Mouse (Mus musculus): ENCODE measurements around the gene St8sia2.

- TF ChIP-seq EP300 (IDR thresholded peaks at IDR 0.05; ENCODE audit: low read depth) (no peak), CTCF (IDR thresholded peaks at IDR 0.05; ENCODE audit: low read depth) (no peak)
Observed at GRCm38 (mm10) chr7:74021771-74022170, 8.3 kb upstream of the St8sia2 start.
